Mouse (Mus musculus) megakaryocyte, adult 5-6 weeks (primary cell): ENCODE measurements around the gene Lmf1. TPM values are rescaled to one million over a fixed set of nuclear protein-coding genes. Genes with fewer than 3 reads are reported as not detected.

ENCODE experiments used
- ATAC-seq: 2 replicates; pipeline ENCODE4 v1.8.0; 2016; ENCODE audit warnings: mild to moderate bottlenecking, inconsistent platforms; ENCODE audit not compliant: poor library complexity, severe bottlenecking
- total RNA-seq, 2 experiments: library from RNA; stranded (forward) in 1 of 2; stranded (reverse) in 1 of 2; fragments of 153-499, 151-499 nt in 1 of 2; fragments of 221-1000, 200-1000 nt in 1 of 2; gene quantifications; 2 replicates each; pipeline versions ENCODE4 v1.2.3 to v1.2.4; 2015 to 2017

The Lmf1 gene
- total RNA-seq, 2 experiments from 2014 or later: 16.7 to 38.4 TPM

DNA sequence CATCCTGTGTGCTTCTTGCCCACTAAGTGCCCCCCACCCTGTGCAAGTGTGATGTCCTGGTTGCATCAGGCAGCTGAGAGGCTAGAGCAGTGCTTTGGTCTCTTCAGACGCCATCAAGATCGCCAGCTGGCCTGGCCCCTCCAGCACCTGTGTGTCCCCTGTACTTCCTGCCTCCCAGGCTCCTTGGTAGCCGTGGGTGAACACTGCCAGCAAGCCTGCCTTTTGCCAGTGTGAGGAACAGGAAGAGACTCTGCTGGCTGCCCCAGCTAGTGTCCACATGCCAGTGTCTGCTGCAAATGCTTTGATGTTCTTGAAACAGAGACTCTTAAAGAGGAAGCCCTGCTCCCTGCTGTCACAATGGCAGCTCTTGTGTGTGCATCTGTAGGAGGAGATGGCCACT is 18.7 kb downstream of the Lmf1 start:
- peak; percentile 64 for ATAC-seq

DNA sequence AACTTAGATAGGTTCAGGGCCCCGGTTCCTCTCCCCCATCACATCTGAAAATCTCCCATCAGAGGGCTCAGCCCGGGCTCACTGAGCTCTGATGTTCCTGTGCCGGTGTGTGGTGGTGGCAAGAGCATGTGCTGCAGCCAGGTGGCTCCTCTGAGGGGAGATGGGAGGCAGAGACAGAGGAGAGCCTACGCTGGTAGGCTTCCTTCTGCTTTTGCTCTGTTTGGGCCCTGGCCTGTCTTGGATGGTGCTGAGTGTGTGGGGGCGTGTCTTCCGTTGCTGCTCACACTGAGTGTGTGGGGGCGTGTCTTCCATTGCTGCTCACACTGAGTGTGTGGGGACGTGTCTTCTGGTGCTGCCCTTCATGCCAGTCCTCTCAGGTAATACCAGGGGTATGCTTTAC is 23.5 kb downstream of the Lmf1 start:
- ATAC-seq: no peak

GRCm38 (mm10) chr17:25604234-25604633 is 25.3 kb downstream of the Lmf1 start:
- ATAC-seq: peak; percentile 67; the same call in 1 of the 2 replicates

DNA sequence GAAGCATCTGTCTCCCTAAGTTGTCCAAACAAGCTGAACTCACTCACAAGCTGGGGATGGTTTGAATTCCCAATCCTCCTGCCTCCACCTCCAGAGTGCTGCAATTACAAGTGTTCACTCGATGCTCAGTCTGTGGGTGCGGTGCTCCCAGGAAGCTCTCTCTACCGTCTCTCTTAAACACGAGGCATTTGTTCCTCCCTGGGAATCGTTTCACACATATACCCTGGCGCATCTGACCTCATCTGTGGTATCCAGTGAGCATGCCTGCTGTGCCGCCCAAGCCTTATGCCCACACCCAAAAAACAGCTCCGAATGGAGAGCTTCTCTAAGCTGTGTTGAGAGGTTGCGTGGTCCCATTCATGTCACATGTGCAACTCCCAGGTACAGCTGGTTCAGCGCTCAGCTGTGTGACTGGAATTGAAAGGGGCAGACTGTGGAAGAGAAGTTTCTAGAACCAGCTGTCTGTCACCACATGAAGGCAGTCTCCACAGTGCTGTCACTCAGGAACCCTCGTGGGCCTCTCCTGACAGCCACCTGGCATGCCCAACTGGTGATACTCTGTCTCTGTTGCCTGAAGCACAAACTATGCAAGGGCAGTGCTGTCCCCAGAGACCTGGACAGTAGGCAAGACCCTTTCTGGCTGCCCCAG is 29.4 kb downstream of the Lmf1 start:
- no peak for ATAC-seq

DNA sequence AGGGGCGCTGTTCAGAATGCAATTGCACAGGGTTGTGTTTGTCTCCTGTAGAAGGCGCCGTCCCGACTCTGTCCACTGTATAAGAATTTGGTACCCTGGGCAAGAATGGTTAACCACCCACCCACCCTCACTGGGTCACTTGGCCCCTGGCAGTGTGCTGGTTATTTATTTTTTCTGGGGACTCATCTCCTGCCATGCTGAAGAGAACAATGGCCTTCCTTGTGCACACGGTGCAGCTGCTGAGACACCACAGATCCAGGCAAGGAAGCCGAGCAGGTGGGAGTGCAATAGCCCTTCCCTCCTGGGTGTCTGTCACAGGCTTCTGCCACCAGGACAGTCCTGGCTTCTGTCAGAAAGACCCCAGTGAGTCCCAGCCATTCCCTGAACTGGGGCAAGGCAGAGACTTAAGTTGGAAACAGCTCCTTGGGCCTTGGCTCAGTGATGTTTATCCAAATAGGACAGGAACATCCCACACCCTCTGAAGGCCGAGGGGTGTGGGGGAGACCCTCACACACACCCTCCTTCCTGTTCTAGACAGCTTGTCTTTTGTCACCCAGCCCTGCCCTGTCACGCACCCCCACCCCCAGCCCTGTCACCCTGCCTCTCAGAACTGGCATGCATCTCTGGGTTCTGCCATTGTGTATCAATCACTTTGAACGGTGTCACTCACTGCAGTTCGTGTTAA is 30.1 kb downstream of the Lmf1 start:
- no peak for ATAC-seq

GRCm38 (mm10) chr17:25609506-25609828 is 30.6 kb downstream of the Lmf1 start:
- no peak for ATAC-seq

DNA sequence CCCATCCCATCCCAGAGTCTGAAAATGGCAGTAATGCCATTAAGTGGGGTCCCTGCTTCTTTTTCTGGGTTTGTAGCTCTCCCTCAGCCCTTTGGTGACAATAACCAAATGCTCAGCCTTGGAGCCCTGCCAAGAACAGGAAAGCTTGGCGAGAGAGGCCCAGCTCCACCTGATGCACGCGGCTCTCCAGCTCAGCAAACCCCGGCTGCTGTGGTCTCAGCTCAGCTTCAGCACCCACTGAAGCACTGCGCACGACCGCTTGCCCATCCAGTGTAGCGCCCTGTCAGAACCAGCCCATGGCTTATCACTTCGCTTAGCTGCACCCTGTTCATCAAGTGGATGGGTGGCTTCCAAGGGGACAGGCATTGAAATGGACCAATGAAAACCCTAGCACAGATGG is 31.3 kb downstream of the Lmf1 start:
- no peak for ATAC-seq

- no peak for ATAC-seq
Measured at GRCm38 (mm10) chr17:25612537-25612936, 33.7 kb downstream of the Lmf1 start.

DNA sequence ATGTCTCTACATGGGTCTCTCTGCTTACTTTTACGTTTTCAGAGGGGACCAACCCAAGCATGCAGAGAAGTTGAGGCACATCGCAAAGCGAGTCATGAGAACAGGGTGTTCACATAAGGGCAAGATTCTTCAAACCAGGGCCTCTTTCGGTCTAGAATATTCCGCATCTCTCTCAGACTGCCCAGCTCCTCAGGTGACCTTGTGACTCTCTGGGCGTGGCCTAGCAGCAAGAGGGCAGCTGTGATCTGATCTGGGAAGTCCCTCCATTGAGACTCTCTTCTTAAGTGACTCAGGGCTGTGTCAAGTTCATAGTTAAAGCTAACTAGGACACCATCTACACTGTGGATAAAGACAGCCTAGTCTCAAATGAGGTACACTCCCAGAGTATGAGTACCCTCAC is 34.4 kb downstream of the Lmf1 start:
- ATAC-seq: no peak

DNA sequence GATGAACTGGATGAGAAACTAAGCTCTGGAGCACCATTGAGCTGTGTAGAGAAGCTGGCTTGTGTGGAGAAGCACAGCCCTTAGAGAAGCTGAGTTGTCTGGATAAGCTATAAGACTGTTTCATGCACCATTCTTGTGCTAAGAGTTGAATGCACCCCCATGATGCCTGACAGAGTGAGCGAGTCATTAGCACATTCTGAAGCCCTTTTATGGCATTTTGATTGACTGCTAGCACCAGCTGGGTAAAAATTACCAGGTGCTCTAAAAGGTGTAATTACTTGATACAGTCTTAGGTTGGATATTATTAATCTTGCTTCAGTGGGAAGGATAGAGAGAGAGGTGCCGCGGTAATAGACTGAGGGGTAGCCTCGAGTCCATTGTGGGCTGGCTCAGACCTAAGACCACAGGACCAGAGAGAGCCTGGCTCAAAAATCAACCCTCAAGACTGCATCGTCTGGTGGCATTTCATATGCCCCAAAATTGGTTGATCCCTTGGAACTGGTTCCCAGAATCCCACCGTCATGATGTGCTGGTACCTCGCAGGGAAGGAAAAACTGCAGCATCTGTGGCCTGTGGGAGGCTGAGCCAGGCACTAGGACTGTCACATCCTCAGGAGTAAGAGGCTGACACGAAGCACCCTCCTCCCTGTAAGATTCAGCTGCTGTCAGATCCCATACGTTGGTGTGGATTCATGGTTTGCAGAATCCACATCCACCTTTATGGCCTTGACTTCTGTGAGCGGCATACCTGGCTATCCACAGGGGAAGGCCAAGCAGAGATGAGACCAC is 36.0 kb downstream of the Lmf1 start:
- no peak for ATAC-seq

- ATAC-seq: no peak
Measured at GRCm38 (mm10) chr17:25618508-25619056, 39.7 kb downstream of the Lmf1 start.

- no peak for ATAC-seq
Measured at GRCm38 (mm10) chr17:25623441-25623840, 44.6 kb downstream of the Lmf1 start.

GRCm38 (mm10) chr17:25623935-25624334 is 45.0 kb downstream of the Lmf1 start:
- ATAC-seq: no peak

- ATAC-seq: no peak
Measured at GRCm38 (mm10) chr17:25624446-25625119, 45.7 kb downstream of the Lmf1 start.

DNA sequence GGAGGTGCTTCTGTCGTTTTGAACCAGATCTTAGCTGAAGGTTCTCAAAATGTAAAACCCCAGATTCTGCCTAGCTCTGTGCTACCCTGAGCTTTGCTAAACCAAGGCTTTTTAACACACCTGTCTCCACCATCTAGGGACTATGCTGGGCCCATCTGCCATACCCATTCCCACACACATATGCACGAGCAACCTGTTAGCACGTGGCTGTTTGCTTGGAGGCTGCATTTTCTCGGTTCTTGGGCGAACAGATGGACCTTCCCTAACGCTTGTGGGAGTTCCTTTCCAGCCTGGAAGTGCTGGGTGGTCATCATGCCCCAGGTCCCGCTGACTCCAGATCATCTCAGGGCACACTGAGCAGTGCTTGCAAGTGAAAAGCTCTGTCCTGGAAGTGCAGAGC is 46.4 kb downstream of the Lmf1 start:
- ATAC-seq: no peak

- no peak for ATAC-seq
Measured at GRCm38 (mm10) chr17:25626196-25627043, 47.5 kb downstream of the Lmf1 start.

- ATAC-seq: no peak
Measured at GRCm38 (mm10) chr17:25630313-25630712, 51.4 kb downstream of the Lmf1 start.

DNA sequence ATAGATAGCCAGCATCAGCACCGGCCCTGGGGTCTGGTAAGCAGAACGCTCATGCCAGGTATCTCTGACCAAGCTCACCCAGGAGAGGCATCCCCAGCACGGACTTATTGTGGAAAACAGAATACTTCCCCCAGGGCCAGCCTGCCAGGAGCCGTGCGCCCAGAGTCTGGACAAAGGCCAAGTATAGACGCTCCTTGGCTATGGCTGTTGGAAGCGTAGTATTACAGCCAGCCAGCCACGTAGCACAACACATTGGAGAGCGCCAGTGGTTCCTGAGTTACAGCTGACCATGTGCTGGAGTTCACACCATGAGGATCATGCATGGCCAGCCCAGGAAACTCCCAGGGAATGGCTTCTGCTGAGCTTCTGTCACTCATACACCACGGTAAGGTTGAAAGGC is 55.2 kb downstream of the Lmf1 start:
- no peak for ATAC-seq

DNA sequence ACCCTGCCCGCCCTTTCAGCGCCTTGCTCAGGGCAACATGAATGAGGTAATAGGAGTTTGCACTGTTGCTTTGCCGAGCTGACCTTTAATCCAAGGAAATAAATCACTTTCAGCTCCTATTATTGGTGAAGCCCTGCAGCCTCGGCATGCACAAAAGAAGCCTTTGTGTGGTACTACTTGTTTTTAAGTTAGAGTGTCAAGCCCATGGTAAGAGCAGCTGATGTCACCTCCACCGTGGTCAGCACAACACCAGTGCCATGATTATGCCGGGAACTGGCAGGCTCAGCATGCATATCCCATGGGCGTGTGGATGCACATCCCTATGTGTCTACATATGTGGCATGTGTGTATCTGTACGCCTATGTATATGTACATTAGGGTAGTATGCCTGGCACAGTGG is 56.5 kb downstream of the Lmf1 start:
- no peak for ATAC-seq

DNA sequence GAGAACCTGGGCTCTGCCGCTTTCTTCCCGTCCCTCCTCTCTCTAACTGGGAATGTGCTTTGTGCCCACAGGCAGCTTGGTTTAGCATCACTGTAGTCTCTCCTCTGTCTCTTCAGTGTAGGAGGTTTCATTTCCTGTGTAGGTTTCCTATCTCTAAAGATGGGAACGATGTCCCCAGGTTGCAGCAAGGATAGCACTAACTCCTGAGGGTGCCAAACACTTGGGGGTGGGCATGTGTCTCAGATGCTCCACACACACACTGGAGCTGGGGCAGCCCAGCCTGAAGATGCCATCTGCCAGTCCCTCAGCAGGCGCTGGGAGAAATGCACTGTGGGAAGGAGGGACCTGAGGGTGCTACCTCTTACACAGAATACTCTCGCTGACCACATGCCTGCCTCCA is 56.9 kb downstream of the Lmf1 start:
- no peak for ATAC-seq
